Mouse (Mus musculus) lung, embryonic 15.5 days (tissue): ENCODE measurements around the gene Olfr1441. TPM values are rescaled to one million over a fixed set of nuclear protein-coding genes. Genes with fewer than 3 reads are reported as not detected.

Experiments used
- ATAC-seq: fragments of 200-750 bp; cut with Nextera tagmentation; 2 replicates; pipeline ENCODE4 v1.8.0; 2017; ENCODE audit warnings: moderate number of reproducible peaks, borderline replicate concordance; ENCODE audit not compliant: low FRiP score, low TSS enrichment; ENCODE audit errors: extremely low read depth
- H3K27ac ChIP-seq: fragments of 300-500 bp; sonication (generic); 2 replicates; pipeline ENCODE4 v1.5.1; 2015; ENCODE audit warnings: moderate library complexity, mild to moderate bottlenecking, inconsistent platforms
- H3K27me3 ChIP-seq: fragments of 300-500 bp; sonication (generic); 2 replicates; pipeline ENCODE4 v1.6.1; 2015; ENCODE audit warnings: inconsistent platforms
- H3K36me3 ChIP-seq: fragments of 300-500 bp; sonication (generic); 2 replicates; pipeline ENCODE4 v1.6.1; 2015; ENCODE audit warnings: inconsistent platforms
- H3K4me1 ChIP-seq: fragments of 300-500 bp; sonication (generic); 2 replicates; pipeline ENCODE4 v1.6.1; 2015; ENCODE audit warnings: inconsistent platforms
- H3K4me2 ChIP-seq: fragments of 300-500 bp; sonication (generic); 2 replicates; pipeline ENCODE4 v1.6.1; 2015; ENCODE audit warnings: inconsistent platforms, mild to moderate bottlenecking, moderate library complexity
- H3K4me3 ChIP-seq: fragments of 300-500 bp; sonication (generic); 2 replicates; pipeline ENCODE4 v1.5.1; 2015; ENCODE audit warnings: mild to moderate bottlenecking, inconsistent platforms
- H3K9ac ChIP-seq: fragments of 300-500 bp; sonication (generic); 2 replicates; pipeline ENCODE4 v1.6.1; 2015; ENCODE audit warnings: inconsistent platforms
- H3K9me3 ChIP-seq: fragments of 300-500 bp; sonication (generic); 2 replicates; pipeline ENCODE4 v1.6.1; 2016; ENCODE audit warnings: inconsistent platforms
- WGBS: fragments of 180-500 bp; shearing (Covaris S2); methylation state at CpG from one replicate; pipeline ENCODE4 v1.1.7; 2015; 5-methylcytosine and 5-hydroxymethylcytosine counted together
- polyA plus RNA-seq: library from polyadenylated mRNA; unstranded; fragments of >200 nt; fragmentation: Nextera tagmentation; extraction: Ambion mirVana; gene quantifications from 2 replicates; pipeline ENCODE4 v1.2.1, GENCODE M21; 2015

Olfr1441 gene
- not detected in 2 replicates for polyA plus RNA-seq

DNA sequence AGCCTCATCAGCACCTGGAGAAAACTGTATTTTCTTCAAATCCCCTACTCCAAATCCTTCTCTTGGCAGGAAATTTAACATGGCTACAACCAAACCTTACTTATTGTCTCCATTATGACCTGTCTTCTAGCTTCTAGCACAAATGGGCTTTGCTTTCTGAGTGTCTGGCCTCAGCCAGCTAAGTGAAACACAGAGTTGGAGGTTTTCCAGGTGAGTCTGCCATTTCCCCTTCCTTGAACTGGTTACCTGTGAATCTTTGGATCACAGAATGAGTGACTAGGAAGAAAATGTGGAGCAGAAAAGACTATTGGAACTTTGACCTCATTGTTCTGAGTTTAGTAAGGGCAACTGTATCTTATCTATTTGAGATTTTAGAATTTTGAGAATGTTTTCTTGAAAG lies at the start of gene Olfr1441:
Gene Olfr1441 (plus strand): TSS at position 73 of the 400 bp plus-strand sequence.
- Histone ChIP-seq H3K4me2 (no peak within 1 kb of the TSS), H3K4me3 (no peak within 1 kb of the TSS), H3K27me3 (no peaks in the 10 kb centered on the region), H3K9me3 (no peaks in the 10 kb centered on the region), H3K36me3 (no peaks in the 10 kb centered on the region), H3K4me1 (no peaks in the 10 kb centered on the region), H3K9ac (no peak within 1 kb of the TSS), H3K27ac (no peak within 1 kb of the TSS)
- no peak for ATAC-seq

DNA sequence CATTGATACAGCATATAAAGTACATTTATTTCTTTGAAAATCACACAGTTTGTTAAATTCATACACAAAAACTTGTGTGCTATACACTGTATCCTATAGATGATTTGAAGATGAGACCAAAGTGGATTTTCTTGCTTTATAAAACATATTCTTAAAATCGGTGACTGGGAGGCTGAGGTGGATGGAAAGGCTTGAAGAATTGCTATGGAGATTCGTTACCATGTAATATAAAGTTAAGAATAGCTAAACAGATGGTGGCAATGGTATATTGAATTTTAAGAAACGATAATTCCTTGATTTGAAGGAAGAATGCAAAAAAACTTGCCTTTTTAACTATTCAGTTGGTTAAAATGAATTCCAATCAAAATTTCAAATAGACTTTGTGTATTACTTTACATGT lies 44.2 kb upstream of the Olfr1441 start:
- no peaks in the 10 kb centered on the region for H3K9me3 ChIP-seq
- no peaks in the 10 kb centered on the region for H3K36me3 ChIP-seq
- no peaks in the 10 kb centered on the region for H3K4me1 ChIP-seq
- 66% methylated on average over 3 of the region's 3 CpGs for WGBS
- ATAC-seq, result no peak
- H3K4me2 ChIP-seq, result no peak overlapping the region
- no peaks in the 10 kb centered on the region for H3K27me3 ChIP-seq
- no peak overlapping the region for H3K4me3 ChIP-seq
- H3K9ac ChIP-seq, result no peak overlapping the region
- H3K27ac ChIP-seq, result no peak overlapping the region

DNA sequence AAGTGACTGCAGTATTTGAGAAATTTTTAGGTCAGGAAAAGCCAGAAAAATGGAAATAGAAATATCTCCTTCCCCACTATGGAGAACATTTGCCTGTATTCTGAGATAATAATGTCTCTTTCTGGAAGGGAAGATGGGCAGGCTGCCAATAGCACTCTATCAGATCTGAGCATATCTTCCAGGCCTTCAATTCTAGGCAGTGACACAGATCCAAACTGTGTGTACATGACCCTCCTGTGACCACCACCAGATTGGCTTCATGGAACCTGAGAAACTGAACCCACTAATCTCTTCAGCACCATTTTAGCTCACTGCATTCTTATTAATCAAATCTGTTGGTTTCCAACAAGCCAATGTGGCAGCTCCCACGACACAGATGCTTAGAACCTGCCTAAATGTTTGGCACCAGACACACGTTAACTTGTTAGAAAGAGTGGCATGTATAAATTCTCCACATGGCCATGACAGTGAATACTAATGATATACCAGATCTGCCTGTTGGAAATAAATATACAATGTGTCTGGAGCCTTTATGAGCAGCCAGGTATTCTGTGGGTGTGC lies 42.7 kb upstream of the Olfr1441 start:
- Histone ChIP-seq H3K27me3 (no peaks in the 10 kb centered on the region), H3K4me1 (no peaks in the 10 kb centered on the region), H3K27ac (no peak overlapping the region), H3K4me3 (no peak overlapping the region), H3K9ac (no peak overlapping the region), H3K4me2 (no peak overlapping the region), H3K36me3 (no peaks in the 10 kb centered on the region), H3K9me3 (no peaks in the 10 kb centered on the region)
- ATAC-seq, result no peak
- 53% methylated on average over 2 of the region's 2 CpGs for WGBS

DNA sequence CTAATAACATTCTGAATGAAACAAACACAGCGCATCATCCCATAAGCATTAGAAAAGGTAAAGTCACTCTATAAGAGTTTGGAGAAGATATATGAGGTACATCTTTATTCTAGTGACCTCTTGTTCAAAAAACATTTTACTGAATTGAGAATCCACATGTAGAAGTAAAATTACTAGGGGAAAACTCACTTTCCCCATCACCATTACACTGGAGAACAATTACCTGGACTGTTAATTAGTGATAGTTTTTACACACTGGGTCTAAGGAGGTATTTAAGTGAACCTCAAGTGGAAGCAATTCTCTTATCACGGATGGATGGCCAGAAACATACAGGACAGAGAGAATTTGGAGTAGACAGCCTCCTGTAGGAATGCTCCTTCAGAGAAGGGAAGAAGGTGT lies 30.3 kb upstream of the Olfr1441 start, which contains the start of gene Olfr1440:
Gene Olfr1440 (plus strand): TSS at position 301 of the 400 bp plus-strand sequence.
- ATAC-seq, result no peak
- H3K36me3 ChIP-seq, result no peaks in the 10 kb centered on the region
- H3K27ac ChIP-seq, result no peak within 1 kb of the TSS
- H3K4me1 ChIP-seq, result no peaks in the 10 kb centered on the region
- H3K9ac ChIP-seq, result no peak within 1 kb of the TSS
- H3K4me2 ChIP-seq, result no peak within 1 kb of the TSS
- no peak within 1 kb of the TSS for H3K4me3 ChIP-seq
- H3K27me3 ChIP-seq, result no peaks in the 10 kb centered on the region
- 76% methylated on average over 2 of the region's 2 CpGs for WGBS
- H3K9me3 ChIP-seq, result no peaks in the 10 kb centered on the region

DNA sequence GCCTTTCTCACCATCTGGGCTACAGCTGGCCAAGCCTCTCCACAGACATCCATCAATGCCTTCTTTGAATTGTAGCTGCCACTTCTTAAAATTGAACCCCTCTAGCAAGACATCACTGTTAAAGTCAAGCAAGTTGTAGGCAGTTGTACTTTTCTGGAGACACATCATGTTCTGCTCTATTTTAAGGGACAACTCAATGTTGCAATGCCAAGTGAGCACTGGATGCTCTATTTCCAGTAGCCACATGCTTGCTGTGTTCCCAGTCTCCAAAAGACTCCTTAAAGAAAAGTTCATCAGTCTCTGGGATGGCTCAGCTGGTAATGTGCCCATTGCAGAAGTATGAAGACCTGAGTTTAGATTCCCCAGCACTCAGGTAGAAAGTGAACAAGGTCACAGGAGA lies 3.5 kb upstream of the Olfr1441 start:
- H3K36me3 ChIP-seq, result no peaks in the 10 kb centered on the region
- no peak overlapping the region for H3K4me3 ChIP-seq
- no peak for ATAC-seq
- no peak overlapping the region for H3K9ac ChIP-seq
- H3K4me1 ChIP-seq, result no peaks in the 10 kb centered on the region
- H3K27me3 ChIP-seq, result no peaks in the 10 kb centered on the region
- no peak overlapping the region for H3K4me2 ChIP-seq
- no peak overlapping the region for H3K27ac ChIP-seq
- no peaks in the 10 kb centered on the region for H3K9me3 ChIP-seq

DNA sequence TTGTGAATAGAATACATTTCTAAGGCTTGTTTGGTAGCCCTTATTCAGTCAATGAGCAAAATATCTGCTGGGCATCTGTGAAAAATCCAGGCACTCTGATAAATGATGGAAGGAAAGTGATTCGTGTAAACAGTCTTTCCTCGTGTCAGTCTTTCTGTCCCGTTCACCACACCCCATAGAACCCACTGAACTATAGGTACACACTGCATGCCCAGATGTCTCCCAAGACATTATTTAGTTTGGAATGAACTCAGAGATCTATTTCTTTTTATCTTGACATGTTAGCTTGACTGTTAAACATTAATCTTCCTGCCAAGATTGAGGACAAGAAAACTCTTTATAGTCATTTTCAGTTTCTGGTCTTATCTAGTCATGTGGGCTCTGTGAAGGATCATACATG lies 1.1 kb downstream of the Olfr1441 start:
- ATAC-seq, result no peak
- Histone ChIP-seq H3K4me3 (no peak overlapping the region), H3K4me1 (no peaks in the 10 kb centered on the region), H3K9ac (no peak overlapping the region), H3K9me3 (no peaks in the 10 kb centered on the region), H3K36me3 (no peaks in the 10 kb centered on the region), H3K4me2 (no peak overlapping the region), H3K27ac (no peak overlapping the region), H3K27me3 (no peaks in the 10 kb centered on the region)
- 32% methylated on average over 3 of the region's 3 CpGs for WGBS

DNA sequence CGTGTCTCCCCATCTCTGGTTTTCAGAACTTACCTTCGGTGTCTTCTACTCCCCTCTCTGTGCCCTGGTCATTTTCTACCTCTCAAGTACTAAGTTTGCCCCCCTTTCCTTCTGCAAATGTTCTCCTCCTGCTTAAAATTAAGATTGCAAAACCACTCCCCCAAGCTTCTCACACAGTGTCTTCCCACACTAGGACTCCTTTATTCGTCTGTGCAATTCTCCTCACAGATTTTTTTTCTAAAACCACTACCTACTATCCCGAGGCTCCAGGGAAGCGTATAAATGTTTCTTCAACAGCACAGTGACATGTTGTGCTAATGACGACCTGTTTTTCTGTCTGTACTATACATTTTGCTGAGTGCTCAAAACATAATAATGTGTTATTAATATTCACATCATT lies 3.3 kb downstream of the Olfr1441 start:
- Histone ChIP-seq H3K4me1 (no peaks in the 10 kb centered on the region), H3K27me3 (no peaks in the 10 kb centered on the region), H3K4me2 (no peak overlapping the region), H3K27ac (no peak overlapping the region), H3K9me3 (no peaks in the 10 kb centered on the region), H3K4me3 (no peak overlapping the region), H3K36me3 (no peaks in the 10 kb centered on the region), H3K9ac (no peak overlapping the region)
- ATAC-seq, result no peak
- WGBS, result 69% methylated on average over 6 of the region's 6 CpGs

DNA sequence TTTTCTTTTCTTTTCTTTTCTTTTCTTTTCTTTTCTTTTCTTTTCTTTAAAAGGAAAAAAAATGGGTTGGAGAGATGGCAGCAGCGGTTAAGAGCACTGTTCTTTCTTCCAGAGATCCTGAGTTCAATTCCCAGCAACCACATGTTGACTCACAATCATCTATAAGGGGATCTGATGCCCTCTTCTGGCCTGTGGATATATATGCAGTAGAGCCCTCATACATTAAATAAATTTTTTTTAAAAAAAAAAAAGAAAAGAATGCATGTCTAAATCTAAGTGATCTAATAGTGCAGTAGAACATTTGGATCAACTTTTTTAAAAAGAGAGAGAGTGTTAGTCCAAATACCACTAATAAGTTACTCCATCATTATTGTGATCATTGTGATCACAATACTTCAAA lies 4.4 kb downstream of the Olfr1441 start:
- Histone ChIP-seq H3K9ac (no peak overlapping the region), H3K9me3 (no peaks in the 10 kb centered on the region), H3K27me3 (no peaks in the 10 kb centered on the region), H3K4me1 (no peaks in the 10 kb centered on the region), H3K36me3 (no peaks in the 10 kb centered on the region), H3K27ac (no peak overlapping the region), H3K4me2 (no peak overlapping the region), H3K4me3 (no peak overlapping the region)
- WGBS, result 71% methylated on average over 1 of the region's 1 CpGs
- no peak for ATAC-seq

DNA sequence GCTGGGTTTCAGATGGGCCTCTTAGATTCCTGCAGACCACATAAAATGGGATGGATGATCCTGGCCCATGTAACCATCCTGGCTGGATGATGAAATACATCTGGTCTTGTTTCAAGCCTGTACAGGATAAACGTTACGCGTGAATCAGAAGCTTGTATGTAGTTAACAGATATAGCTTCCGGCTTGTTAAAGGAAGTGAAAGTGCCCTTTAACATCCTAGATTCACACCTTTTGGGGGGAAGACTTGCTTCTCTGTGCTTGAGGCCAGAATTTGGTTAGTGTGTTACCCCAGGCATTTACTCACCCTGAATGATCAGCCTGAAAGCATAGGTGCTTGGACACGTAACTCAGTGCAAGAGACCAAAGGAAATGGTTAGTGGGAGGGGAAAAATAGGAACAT lies 9.9 kb downstream of the Olfr1441 start:
- no peak for ATAC-seq
- no peaks in the 10 kb centered on the region for H3K27me3 ChIP-seq

DNA sequence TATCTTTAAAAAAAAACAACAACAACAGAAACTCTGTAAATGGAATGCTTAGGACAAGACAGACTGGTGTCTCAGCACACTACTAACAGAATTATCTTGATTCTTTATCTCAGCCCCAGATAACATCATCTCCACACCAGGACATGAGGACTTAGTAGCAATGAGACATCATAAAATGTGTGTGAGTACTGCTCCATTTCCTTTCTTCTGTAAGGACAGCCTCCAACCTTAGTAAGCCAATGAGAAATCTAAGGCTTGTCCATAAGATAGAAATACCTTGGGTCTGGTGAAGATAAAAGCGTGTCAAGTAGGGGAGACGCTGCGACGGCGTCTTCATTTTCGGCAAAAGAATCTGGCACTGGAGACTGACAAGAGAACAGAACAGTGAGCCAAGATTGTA lies 10.4 kb downstream of the Olfr1441 start, which contains the start of gene Pfpl:
Gene Pfpl (plus strand): TSS at position 301 of the 400 bp plus-strand sequence.
- H3K36me3 ChIP-seq, result no peaks in the 10 kb centered on the region
- no peak within 1 kb of the TSS for H3K27ac ChIP-seq
- 86% methylated on average over 6 of the region's 6 CpGs for WGBS
- H3K27me3 ChIP-seq, result no peaks in the 10 kb centered on the region
- no peak for ATAC-seq
- H3K4me2 ChIP-seq, result no peak within 1 kb of the TSS
- no peaks in the 10 kb centered on the region for H3K4me1 ChIP-seq
- H3K9me3 ChIP-seq, result no peaks in the 10 kb centered on the region
- H3K9ac ChIP-seq, result no peak within 1 kb of the TSS
- no peak within 1 kb of the TSS for H3K4me3 ChIP-seq

More for the DNA sequence above, 9.9 kb downstream of the Olfr1441 start:
- WGBS, result 79% methylated on average over 5 of the region's 5 CpGs
- no peaks in the 10 kb centered on the region for H3K4me1 ChIP-seq
- no peak overlapping the region for H3K4me2 ChIP-seq
- H3K9ac ChIP-seq, result no peak overlapping the region
- no peak overlapping the region for H3K4me3 ChIP-seq
- no peak overlapping the region for H3K27ac ChIP-seq
- H3K9me3 ChIP-seq, result no peaks in the 10 kb centered on the region
- H3K36me3 ChIP-seq, result no peaks in the 10 kb centered on the region

DNA sequence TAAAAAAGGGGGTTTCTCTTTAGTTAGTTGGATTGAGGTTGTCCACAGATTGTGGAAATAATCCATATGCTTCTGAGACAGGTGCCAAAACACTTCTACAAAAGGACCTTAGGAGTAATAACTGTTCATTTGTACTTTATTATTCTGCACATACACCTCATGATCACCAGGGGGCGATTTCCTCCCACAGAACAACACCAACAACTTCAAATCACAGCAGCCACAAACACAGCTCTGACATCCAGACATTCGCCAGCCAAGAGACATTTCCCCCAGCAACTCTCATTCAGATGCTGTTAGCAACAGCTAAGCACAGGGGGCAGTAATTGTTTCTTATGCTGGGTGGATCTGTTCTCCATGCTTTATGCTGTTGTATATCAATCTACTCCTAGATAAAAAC lies 15.8 kb downstream of the Olfr1441 start:
- H3K9ac ChIP-seq, result no peak overlapping the region
- H3K4me2 ChIP-seq, result no peak overlapping the region
- H3K9me3 ChIP-seq, result no peaks in the 10 kb centered on the region
- H3K27me3 ChIP-seq, result no peaks in the 10 kb centered on the region
- H3K36me3 ChIP-seq, result no peaks in the 10 kb centered on the region
- H3K4me1 ChIP-seq, result no peaks in the 10 kb centered on the region
- H3K4me3 ChIP-seq, result no peak overlapping the region
- WGBS, result 7% methylated on average over 2 of the region's 2 CpGs
- peak; percentile 69 for ATAC-seq
- no peak overlapping the region for H3K27ac ChIP-seq

DNA sequence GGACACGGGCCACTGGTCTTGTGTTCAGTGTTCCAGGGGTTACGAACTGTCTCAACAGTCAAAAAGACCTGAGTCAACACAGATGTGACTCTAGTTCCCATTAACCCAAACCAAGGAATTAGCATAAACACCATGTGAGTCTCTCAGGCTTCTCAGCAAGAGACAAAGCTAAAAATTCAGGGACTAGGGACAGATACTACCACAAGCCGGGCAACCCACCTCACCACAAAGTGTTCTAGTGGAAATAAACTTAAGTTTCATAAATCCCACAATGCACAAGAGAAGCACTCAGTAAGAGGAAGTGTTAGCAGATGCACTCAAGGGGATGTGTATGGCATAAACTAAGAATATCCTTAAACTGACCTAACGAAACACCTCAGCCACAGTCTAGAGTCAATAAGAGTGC lies 17.8 kb downstream of the Olfr1441 start:
- H3K36me3 ChIP-seq, result no peaks in the 10 kb centered on the region
- 86% methylated on average over 4 of the region's 4 CpGs for WGBS

More for the DNA sequence above, 17.8 kb downstream of the Olfr1441 start:
- Histone ChIP-seq H3K27ac (no peak overlapping the region), H3K9me3 (no peaks in the 10 kb centered on the region), H3K27me3 (no peaks in the 10 kb centered on the region), H3K4me1 (no peaks in the 10 kb centered on the region), H3K9ac (no peak overlapping the region), H3K4me2 (no peak overlapping the region), H3K4me3 (no peak overlapping the region)
- ATAC-seq, result no peak
